Mouse (Mus musculus) Patski (cell line): ENCODE data around the gene Nprl3. TPM values are rescaled to one million over a fixed set of nuclear protein-coding genes. Genes with fewer than 3 reads are reported as not detected.

Source experiments
- ATAC-seq: fragments of 100-300 bp; one replicate; pipeline ENCODE4 v1.8.0; 2021
- CTCF ChIA-PET: fragments of 350-600 bp; sonication (Branson Sonifier 250); formaldehyde crosslinking; loops from one replicate; lab custom pipeline; 2022; ENCODE audit warnings: inconsistent platforms; lab: Charles Lee
- POLR2A ChIA-PET: fragments of 350-600 bp; sonication (Branson Sonifier 250); formaldehyde crosslinking; loops from one replicate; lab custom pipeline; 2022; ENCODE audit warnings: antibody characterized with exemption, inconsistent platforms; lab: Charles Lee
- DNase-seq: peaks from one replicate; pipeline ENCODE4 v3.0.0-alpha.2; 2011; ENCODE audit warnings: low read depth, low spot score
- H3K27me3 ChIP-seq: fragments of 371-371 bp; one replicate; pipeline ENCODE4 v1.5.1; 2021
- CTCF ChIP-seq: fragments of 100-300 bp; IDR thresholded peaks from one replicate; pipeline ENCODE4 v1.5.1; 2021
- in situ Hi-C: fragments of 300-500 bp; cut with MboI; formaldehyde crosslinking; loops from 3 replicates; pipeline ENCODE4 v1.11.1; 2018; ENCODE audit warnings: low pct_unique_long_range_greater_than_20kb, mixed read lengths
- polyA plus RNA-seq: library from polyadenylated mRNA; unstranded; gene quantifications from one replicate; pipeline ENCODE4 v1.2.3, GENCODE M21; 2021

Gene Nprl3
- polyA plus RNA-seq, 1 experiment from 2014 or later: 46.7 TPM

- DNase-seq (no peak), ATAC-seq (no peak)
- in situ Hi-C loops: no loop called here
- CTCF ChIA-PET: interaction anchor here (0.9 kb wide), 1 partner anchor 60 kb away, joined by 3 read pairs; no protein-coding TSS in a partner anchor
- H3K27me3 ChIP-seq: peaks cover 35% of the 10 kb centered on the region
- POLR2A ChIA-PET: no interaction called here
- no peak for TF ChIP-seq CTCF
These were observed 69.1 kb downstream of the Nprl3 start for GRCm38 (mm10) chr11:32198256-32198955.

- ATAC-seq (no peak), DNase-seq (no peak)
- H3K27me3 ChIP-seq: peaks cover 32% of the 10 kb centered on the region
- in situ Hi-C loops: no loop called here
- CTCF ChIA-PET: interaction anchor here (0.6 to 0.9 kb wide), 2 partner anchors 15 to 59 kb away, joined by 3 read pairs; no protein-coding TSS in a partner anchor
- POLR2A ChIA-PET: no interaction called here
- no peak for TF ChIP-seq CTCF
These were observed 69.7 kb downstream of the Nprl3 start for GRCm38 (mm10) chr11:32197766-32198165.

GRCm38 (mm10) chr11:32196727-32197126, 70.8 kb downstream of the Nprl3 start:
- TF ChIP-seq CTCF: no peak
- DNase-seq (no peak), ATAC-seq (no peak)
- CTCF ChIA-PET: no interaction called here
- in situ Hi-C loops: no loop called here
- POLR2A ChIA-PET: no interaction called here
- peaks cover 31% of the 10 kb centered on the region for H3K27me3 ChIP-seq

GRCm38 (mm10) chr11:32195867-32196540, 71.5 kb downstream of the Nprl3 start:
- no peak for ATAC-seq
- in situ Hi-C loops: no loop called here
- peaks cover 26% of the 10 kb centered on the region for H3K27me3 ChIP-seq
- DNase-seq: no peak
- ChIA-PET CTCF (no interaction called here), POLR2A (no interaction called here)
- TF ChIP-seq CTCF: no peak

GRCm38 (mm10) chr11:32194626-32195025, 72.9 kb downstream of the Nprl3 start:
- peaks cover 20% of the 10 kb centered on the region for H3K27me3 ChIP-seq
- DNase-seq (no peak), ATAC-seq (no peak)
- ChIA-PET CTCF (interaction anchor here (1.0 to 1.4 kb wide), 2 partner anchors 10 to 43 kb away, joined by 3 read pairs; partner anchors contain the start of gene Snrnp25), POLR2A (no interaction called here)
- no peak for TF ChIP-seq CTCF
- in situ Hi-C loops: no loop called here

GRCm38 (mm10) chr11:32194086-32194485, 73.4 kb downstream of the Nprl3 start:
- ATAC-seq (no peak), DNase-seq (no peak)
- H3K27me3 ChIP-seq: peaks cover 20% of the 10 kb centered on the region
- in situ Hi-C loops: no loop called here
- POLR2A ChIA-PET: no interaction called here
- no peak for TF ChIP-seq CTCF
- CTCF ChIA-PET: interaction anchor here (1.0 to 1.4 kb wide), 2 partner anchors 11 to 44 kb away, joined by 3 read pairs; partner anchors contain the start of gene Snrnp25

- ChIA-PET CTCF (no interaction called here), POLR2A (no interaction called here)
- H3K27me3 ChIP-seq: peaks cover 20% of the 10 kb centered on the region
- in situ Hi-C loops: no loop called here
- ATAC-seq (no peak), DNase-seq (no peak)
- no peak for TF ChIP-seq CTCF
These were observed 74.4 kb downstream of the Nprl3 start for GRCm38 (mm10) chr11:32193156-32193555.

GRCm38 (mm10) chr11:32190603-32191110, 76.8 kb downstream of the Nprl3 start:
- H3K27me3 ChIP-seq: peaks cover 17% of the 10 kb centered on the region
- in situ Hi-C loops: no loop called here
- POLR2A ChIA-PET: no interaction called here
- TF ChIP-seq CTCF: no peak
- DNase-seq (no peak), ATAC-seq (no peak)
- CTCF ChIA-PET: interaction anchor here (1.1 kb wide), 1 partner anchor 8 kb away, joined by 7 read pairs; no protein-coding TSS in a partner anchor

- ChIA-PET CTCF (no interaction called here), POLR2A (no interaction called here)
- DNase-seq: no peak
- no peak for TF ChIP-seq CTCF
- H3K27me3 ChIP-seq: peaks cover 14% of the 10 kb centered on the region
- no peak for ATAC-seq
- in situ Hi-C loops: no loop called here
These were observed 77.4 kb downstream of the Nprl3 start for GRCm38 (mm10) chr11:32190119-32190518.

- in situ Hi-C loops: no loop called here
- no peak for TF ChIP-seq CTCF
- ATAC-seq (no peak), DNase-seq (no peak)
- POLR2A ChIA-PET: no interaction called here
- CTCF ChIA-PET: interaction anchor here (0.8 kb wide), 1 partner anchor 28 kb away, joined by 3 read pairs; no protein-coding TSS in a partner anchor
- H3K27me3 ChIP-seq: peaks cover 9% of the 10 kb centered on the region
These were observed 78.1 kb downstream of the Nprl3 start for GRCm38 (mm10) chr11:32189434-32189833.
